Mouse (Mus musculus) ES-Bruce4 (cell line): ENCODE results near the gene Sesn3. TPM values are rescaled to one million over a fixed set of nuclear protein-coding genes. Genes with fewer than 3 reads are reported as not detected.

ENCODE experiments used
- H3K27ac ChIP-seq: 2 replicates; pipeline ENCODE4 v1.5.1; 2012; ENCODE audit warnings: low read length, inconsistent platforms; ENCODE audit not compliant: insufficient read depth
- H3K27me3 ChIP-seq: 2 replicates; pipeline ENCODE4 v1.6.1; 2012; ENCODE audit warnings: mild to moderate bottlenecking, low read length, inconsistent platforms; ENCODE audit not compliant: control insufficient read depth, poor library complexity, insufficient read depth, severe bottlenecking
- H3K36me3 ChIP-seq: 2 replicates; pipeline ENCODE4 v1.6.1; 2012; ENCODE audit warnings: inconsistent platforms, mild to moderate bottlenecking, low read length, moderate library complexity; ENCODE audit not compliant: control insufficient read depth, poor library complexity, insufficient read depth, severe bottlenecking
- H3K4me1 ChIP-seq: one replicate; pipeline ENCODE4 v1.8.1; 2011; ENCODE audit warnings: low read length; ENCODE audit not compliant: control insufficient read depth, insufficient read depth
- H3K4me3 ChIP-seq: 2 replicates; pipeline ENCODE4 v1.5.1; 2011; ENCODE audit warnings: low read depth, mild to moderate bottlenecking, low read length
- H3K9ac ChIP-seq: 2 replicates; pipeline ENCODE4 v1.6.1; 2012; ENCODE audit warnings: low read depth, mild to moderate bottlenecking, inconsistent platforms; ENCODE audit not compliant: poor library complexity, severe bottlenecking
- H3K9me3 ChIP-seq: replicated peaks from 2 replicates; pipeline ENCODE4 v1.6.1; 2012; ENCODE audit warnings: mild to moderate bottlenecking, low read length, inconsistent platforms; ENCODE audit not compliant: control insufficient read depth, poor library complexity, insufficient read depth, severe bottlenecking
- CTCF ChIP-seq: IDR thresholded peaks from one replicate; pipeline ENCODE4 v1.8.1; 2011; ENCODE audit warnings: low read depth, low read length
- EP300 ChIP-seq: IDR thresholded peaks from 2 replicates; pipeline ENCODE4 v1.6.1; 2011; ENCODE audit warnings: low read depth, low read length; ENCODE audit not compliant: insufficient read depth
- POLR2A ChIP-seq: IDR thresholded peaks from one replicate; pipeline ENCODE4 v1.8.1; 2011; ENCODE audit warnings: low read length; ENCODE audit not compliant: insufficient read depth
- polyA plus RNA-seq: library from polyadenylated mRNA; stranded (reverse); fragments of >200 nt; gene quantifications from 2 replicates; pipeline ENCODE4 v1.2.4, GENCODE M21; 2011; ENCODE audit warnings: low read depth; ENCODE audit not compliant: missing spikeins, insufficient read depth, insufficient read length

The Sesn3 gene
- polyA plus RNA-seq, 1 experiment = 26.4 TPM

DNA sequence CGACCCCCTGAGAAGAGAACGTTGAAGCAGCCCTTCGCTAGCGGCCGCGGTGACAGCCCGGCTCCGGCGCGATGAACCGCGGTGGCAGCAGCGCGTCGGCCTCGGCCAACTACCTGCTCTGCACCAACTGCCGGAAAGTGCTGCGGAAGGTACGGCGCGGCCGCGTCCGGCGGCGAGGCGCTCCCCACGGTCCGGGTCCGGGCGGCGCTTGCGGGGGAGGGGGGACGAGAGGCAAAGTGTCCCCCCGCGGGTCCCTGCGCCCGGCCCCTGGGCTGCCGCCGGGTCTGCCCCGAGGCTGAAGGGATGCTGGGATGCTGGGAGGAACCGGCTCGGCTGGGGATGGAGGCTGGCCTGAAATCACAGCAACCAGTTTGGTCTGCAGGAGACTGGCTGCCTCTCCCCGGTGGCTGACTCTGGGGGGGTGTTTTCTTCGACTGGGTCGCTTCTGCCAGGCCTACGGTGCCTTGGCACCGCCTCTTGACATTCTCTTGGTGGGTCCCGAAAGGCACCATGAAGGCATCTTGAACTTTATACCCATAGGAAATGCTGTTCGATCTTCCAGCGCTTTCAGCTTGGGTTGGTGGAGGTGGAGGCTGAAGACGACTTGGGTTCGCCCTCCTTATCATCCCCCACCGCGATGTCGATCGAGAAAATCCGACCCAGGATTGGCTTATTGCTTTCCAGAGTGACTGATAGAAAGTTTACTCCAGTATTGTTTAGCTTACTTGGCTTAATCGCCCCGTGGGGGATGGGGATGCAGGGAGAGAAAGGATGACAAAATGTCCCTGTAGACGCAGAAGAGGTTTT, 1.8 kb downstream of the Sesn3 start:
- H3K27ac ChIP-seq = peak overlapping the region; percentile 10; the same call in 1 of the 2 replicates
- peak overlapping the region; percentile 94 for H3K4me3 ChIP-seq
- H3K9me3 ChIP-seq = no peaks in the 10 kb centered on the region
- H3K9ac ChIP-seq = peak overlapping the region; percentile 84
- no peaks in the 10 kb centered on the region for H3K27me3 ChIP-seq
- TF ChIP-seq POLR2A = no peak
- no peak for TF ChIP-seq CTCF
- TF ChIP-seq EP300 = no peak
- H3K4me1 ChIP-seq = no peaks in the 10 kb centered on the region
- H3K36me3 ChIP-seq = no peaks in the 10 kb centered on the region

DNA sequence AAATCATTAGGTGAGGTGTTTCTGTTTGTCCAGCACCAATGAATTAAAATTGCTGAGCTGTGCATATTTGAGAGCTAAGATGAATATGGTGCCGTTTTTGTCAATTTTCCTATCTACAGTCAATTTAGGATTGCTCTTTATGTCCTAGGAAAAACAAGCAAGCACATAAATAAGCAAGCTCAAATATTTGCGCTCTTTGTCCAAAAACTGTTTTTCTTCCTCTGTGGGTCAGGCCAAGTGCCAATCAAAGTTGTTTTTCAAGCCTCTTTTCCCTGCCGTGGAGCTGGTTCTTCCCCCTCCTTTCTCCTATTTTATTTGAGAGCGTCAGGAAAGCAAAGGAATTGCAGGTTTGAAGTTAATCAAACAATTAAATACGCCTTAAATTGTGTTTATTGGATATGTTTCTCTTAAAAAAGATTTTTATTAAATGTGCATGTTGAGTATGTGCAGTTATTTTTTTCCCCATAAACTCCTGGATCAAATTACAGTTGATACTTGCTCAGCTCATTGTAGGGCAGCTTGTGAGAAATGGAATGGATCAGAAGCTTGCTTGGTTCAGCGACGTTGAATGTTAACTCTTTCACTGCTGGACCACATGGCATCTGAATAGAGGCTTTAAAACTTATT, 2.6 kb downstream of the Sesn3 start:
- no peak overlapping the region for H3K4me3 ChIP-seq
- no peak overlapping the region for H3K27ac ChIP-seq
- H3K9ac ChIP-seq = no peak overlapping the region; the same call in 1 of the 2 replicates
- H3K9me3 ChIP-seq = no peaks in the 10 kb centered on the region
- no peak for TF ChIP-seq POLR2A
- TF ChIP-seq EP300 = no peak
- no peak for TF ChIP-seq CTCF
- no peaks in the 10 kb centered on the region for H3K27me3 ChIP-seq
- H3K36me3 ChIP-seq = no peaks in the 10 kb centered on the region
- no peaks in the 10 kb centered on the region for H3K4me1 ChIP-seq

DNA sequence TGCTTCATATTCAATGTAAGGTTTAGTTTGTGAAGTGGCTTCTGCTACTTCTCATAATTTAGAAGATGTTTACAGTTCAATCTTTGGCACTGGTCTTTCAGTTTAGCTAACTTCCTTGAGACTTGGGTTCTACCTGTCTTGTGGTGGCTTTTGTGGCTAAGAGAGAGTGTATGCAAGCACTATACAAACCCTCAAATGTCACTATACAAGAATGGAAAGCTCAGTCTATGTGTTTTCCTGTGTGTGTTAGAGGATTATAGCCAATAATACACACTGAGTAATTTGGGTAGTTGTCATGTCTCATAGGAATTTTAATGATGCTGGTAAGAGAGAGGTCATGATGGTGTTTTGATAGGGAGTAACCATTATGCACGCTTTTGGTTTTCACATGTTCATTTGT, 5.8 kb downstream of the Sesn3 start:
- TF ChIP-seq POLR2A = no peak
- no peak for TF ChIP-seq EP300
- no peak for TF ChIP-seq CTCF
- Histone ChIP-seq H3K9ac (no peak overlapping the region), H3K9me3 (no peaks in the 10 kb centered on the region), H3K27me3 (no peaks in the 10 kb centered on the region), H3K4me1 (no peaks in the 10 kb centered on the region), H3K36me3 (no peaks in the 10 kb centered on the region), H3K4me3 (no peak overlapping the region), H3K27ac (no peak overlapping the region)

DNA sequence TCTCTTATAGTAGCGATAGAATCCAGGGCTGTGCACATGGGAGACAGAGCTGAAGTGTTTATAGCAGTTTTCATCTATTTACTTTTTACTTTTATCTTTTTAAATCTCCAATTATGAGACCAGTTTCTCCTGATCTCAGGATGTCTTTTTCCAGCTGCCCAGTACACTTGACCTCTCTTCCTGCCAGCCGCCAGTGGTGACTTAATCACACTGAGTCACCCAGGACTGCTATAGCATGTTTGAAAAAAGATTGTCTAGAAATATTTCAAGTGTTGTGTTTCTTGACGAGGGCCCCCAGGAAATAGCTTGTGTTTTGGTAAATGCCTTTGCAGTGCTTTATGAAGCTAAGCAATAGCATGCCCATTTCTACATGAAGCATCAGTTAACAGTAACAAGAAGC, 10.2 kb downstream of the Sesn3 start:
- Histone ChIP-seq H3K27me3 (no peaks in the 10 kb centered on the region), H3K27ac (no peak overlapping the region), H3K9me3 (no peaks in the 10 kb centered on the region), H3K4me3 (no peak overlapping the region), H3K4me1 (no peaks in the 10 kb centered on the region), H3K9ac (no peak overlapping the region), H3K36me3 (no peaks in the 10 kb centered on the region)
- TF ChIP-seq EP300 (no peak), CTCF (no peak), POLR2A (no peak)

DNA sequence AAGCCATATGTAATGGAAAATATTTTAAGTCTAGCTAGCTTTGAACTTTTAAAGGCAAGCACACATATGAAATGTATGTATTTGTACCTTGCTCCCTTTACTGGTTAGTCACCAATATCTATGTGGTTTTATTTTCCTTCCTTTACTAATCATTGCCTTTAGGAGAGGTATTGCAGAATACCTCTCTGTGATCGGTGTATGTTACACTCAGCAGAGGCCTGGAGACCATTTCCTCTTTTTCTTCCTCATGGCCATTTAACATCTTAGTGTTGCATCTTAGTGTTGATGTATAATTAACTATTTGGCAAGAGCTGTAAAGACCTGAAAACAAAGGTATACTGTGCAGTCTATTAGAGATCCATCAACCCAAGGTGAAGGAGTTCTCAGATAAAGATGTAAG, 12.4 kb downstream of the Sesn3 start:
- Histone ChIP-seq H3K4me1 (no peaks in the 10 kb centered on the region), H3K36me3 (no peaks in the 10 kb centered on the region), H3K27me3 (no peaks in the 10 kb centered on the region), H3K9me3 (no peaks in the 10 kb centered on the region), H3K27ac (no peak overlapping the region), H3K4me3 (no peak overlapping the region), H3K9ac (no peak overlapping the region)
- TF ChIP-seq POLR2A (no peak), CTCF (no peak), EP300 (no peak)

DNA sequence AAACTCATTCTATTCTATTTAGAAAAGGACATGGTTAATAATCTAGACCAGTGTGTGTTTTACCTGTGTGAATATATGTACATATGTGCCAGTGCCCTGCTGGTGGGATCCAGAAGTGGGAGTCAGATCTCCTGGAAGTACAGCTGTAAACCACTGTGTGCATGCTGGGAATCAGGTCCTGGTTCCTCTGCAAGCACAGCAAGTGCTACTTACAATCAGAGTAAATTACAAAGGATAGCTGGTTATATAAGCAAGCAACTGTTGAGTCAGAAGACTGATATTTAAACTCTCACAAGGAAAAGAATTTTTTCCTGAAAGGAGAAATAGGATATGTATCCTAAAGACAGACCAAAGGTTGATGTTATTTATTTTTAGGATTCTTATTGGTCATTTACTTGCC, 13.6 kb downstream of the Sesn3 start:
- no peak overlapping the region for H3K9ac ChIP-seq
- no peak overlapping the region for H3K27ac ChIP-seq
- H3K4me3 ChIP-seq = no peak overlapping the region
- no peaks in the 10 kb centered on the region for H3K9me3 ChIP-seq
- H3K4me1 ChIP-seq = no peaks in the 10 kb centered on the region
- TF ChIP-seq EP300 = no peak
- no peaks in the 10 kb centered on the region for H3K27me3 ChIP-seq
- H3K36me3 ChIP-seq = no peaks in the 10 kb centered on the region
